Mouse (Mus musculus) G1E (cell line): ENCODE measurements around the gene Tec. TPM values are rescaled to one million over a fixed set of nuclear protein-coding genes. Genes with fewer than 3 reads are reported as not detected.

ENCODE experiments used
- ATAC-seq: 2 replicates; pipeline ENCODE4 v1.8.0; 2016; ENCODE audit warnings: mild to moderate bottlenecking; ENCODE audit not compliant: insufficient number of reproducible peaks, poor library complexity, low FRiP score, severe bottlenecking; ENCODE audit errors: extremely low read depth
- DNase-seq: peaks from one replicate; pipeline ENCODE4 v3.0.0; 2012; ENCODE audit warnings: low spot score
- H3K27me3 ChIP-seq: 2 replicates; pipeline ENCODE4 v1.6.1; 2012; ENCODE audit warnings: mild to moderate bottlenecking, low read length, inconsistent platforms; ENCODE audit not compliant: insufficient read depth
- H3K36me3 ChIP-seq: replicated peaks from 2 replicates; pipeline ENCODE3; 2012; ENCODE audit warnings: mild to moderate bottlenecking, inconsistent platforms
- H3K4me1 ChIP-seq: 2 replicates; pipeline ENCODE4 v1.6.1; 2012; ENCODE audit warnings: low read depth, low read length, inconsistent platforms, mixed read lengths; ENCODE audit not compliant: insufficient read depth
- H3K4me3 ChIP-seq: 2 replicates; pipeline ENCODE4 v1.5.1; 2012; ENCODE audit warnings: low read depth, mild to moderate bottlenecking, inconsistent platforms, low read length, moderate library complexity, mixed read lengths
- H3K9me3 ChIP-seq: replicated peaks from 2 replicates; pipeline ENCODE4 v1.6.1; 2012; ENCODE audit warnings: inconsistent platforms
- CTCF ChIP-seq: IDR thresholded peaks from 2 replicates; pipeline ENCODE4 v1.5.1; 2012; ENCODE audit warnings: low read depth, low read length, inconsistent platforms, mixed read lengths
- GATA1 ChIP-seq: IDR thresholded peaks from 2 replicates; pipeline ENCODE4 v1.6.1; 2012; ENCODE audit warnings: borderline replicate concordance, low read length, inconsistent platforms, mixed read lengths
- GATA2 ChIP-seq: IDR thresholded peaks from 2 replicates; pipeline ENCODE4 v1.6.1; 2012; ENCODE audit warnings: low read depth, low read length, inconsistent platforms, borderline replicate concordance
- POLR2AphosphoS5 ChIP-seq: IDR thresholded peaks from 2 replicates; pipeline ENCODE4 v1.6.1; 2012; ENCODE audit warnings: low read depth, low read length, inconsistent platforms; ENCODE audit not compliant: insufficient replicate concordance
- TAL1 ChIP-seq: conservative IDR thresholded peaks from 2 replicates; pipeline ENCODE4 v1.6.1; 2012; ENCODE audit warnings: low read depth, low read length, inconsistent platforms, mixed read lengths
- polyA plus RNA-seq: library from polyadenylated mRNA; stranded (reverse); fragments of >175 nt; gene quantifications from 2 replicates; pipeline ENCODE4 v1.2.3, GENCODE M21; 2012
- total RNA-seq, 2 experiments: library from RNA; stranded (forward) in 1 of 2; stranded (reverse) in 1 of 2; fragments of 200-1000 nt in 1 of 2; fragments of >200 nt in 1 of 2; fragmentation: Nextera tagmentation in 1 of 2; gene quantifications; 2 replicates each; pipeline ENCODE4 v1.2.3; 2014 to 2017

The Tec gene
- total and polyA plus RNA-seq, 3 experiments, result 2.9 to 91.6 (median 45.7) TPM

GRCm38 (mm10) chr5:72910373-72910772 is 42.1 kb upstream of the Tec start:
- peaks cover 22% of the 10 kb centered on the region for H3K27me3 ChIP-seq
- no peaks in the 10 kb centered on the region for H3K9me3 ChIP-seq
- H3K4me1 ChIP-seq, result peaks cover 27% of the 10 kb centered on the region
- TF ChIP-seq POLR2AphosphoS5, result no peak
- TF ChIP-seq TAL1, result no peak
- TF ChIP-seq CTCF, result no peak
- TF ChIP-seq GATA2, result no peak
- TF ChIP-seq GATA1, result no peak
- no peak for ATAC-seq
- H3K4me3 ChIP-seq, result no peak overlapping the region
- H3K36me3 ChIP-seq, result no peaks in the 10 kb centered on the region
- no peak for DNase-seq

GRCm38 (mm10) chr5:72909363-72909762 is 41.1 kb upstream of the Tec start:
- H3K9me3 ChIP-seq, result no peaks in the 10 kb centered on the region
- DNase-seq, result no peak
- no peak overlapping the region for H3K4me3 ChIP-seq
- H3K4me1 ChIP-seq, result peaks cover 23% of the 10 kb centered on the region
- no peaks in the 10 kb centered on the region for H3K36me3 ChIP-seq
- TF ChIP-seq TAL1, result no peak
- TF ChIP-seq CTCF, result no peak
- TF ChIP-seq POLR2AphosphoS5, result no peak
- no peak for ATAC-seq
- H3K27me3 ChIP-seq, result peaks cover 22% of the 10 kb centered on the region

GRCm38 (mm10) chr5:72908324-72908936 is 40.1 kb upstream of the Tec start:
- Histone ChIP-seq H3K36me3 (no peaks in the 10 kb centered on the region), H3K27me3 (peaks cover 24% of the 10 kb centered on the region), H3K4me1 (peaks cover 20% of the 10 kb centered on the region), H3K9me3 (no peaks in the 10 kb centered on the region), H3K4me3 (no peak overlapping the region)
- no peak for DNase-seq
- no peak for ATAC-seq
- TF ChIP-seq GATA1 (no peak), CTCF (no peak), POLR2AphosphoS5 (no peak), TAL1 (no peak), GATA2 (no peak)

DNA sequence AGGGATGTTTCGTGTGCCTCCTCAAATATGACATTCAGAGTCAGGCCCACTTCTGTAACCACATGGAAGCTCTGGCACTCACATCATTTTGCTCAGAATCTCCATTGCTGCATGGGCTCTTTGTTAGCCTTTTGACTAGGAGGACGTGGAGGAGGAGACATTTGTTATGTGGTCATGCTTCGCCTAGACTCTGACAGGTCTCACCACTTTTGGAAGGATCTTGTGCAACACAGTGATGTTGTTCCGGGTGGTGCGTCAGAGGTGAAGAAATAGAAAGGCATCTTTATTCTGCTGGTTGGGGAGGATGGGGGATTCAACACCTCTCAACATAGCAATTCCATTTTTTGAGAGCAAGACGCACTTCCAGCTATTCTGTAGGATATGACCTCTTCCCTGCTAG is 39.1 kb upstream of the Tec start:
- Histone ChIP-seq H3K9me3 (no peaks in the 10 kb centered on the region), H3K27me3 (peaks cover 24% of the 10 kb centered on the region), H3K4me3 (no peak overlapping the region), H3K36me3 (no peaks in the 10 kb centered on the region), H3K4me1 (peaks cover 10% of the 10 kb centered on the region)
- no peak for TF ChIP-seq TAL1
- no peak for TF ChIP-seq GATA2
- no peak for TF ChIP-seq CTCF
- TF ChIP-seq POLR2AphosphoS5, result no peak
- TF ChIP-seq GATA1, result no peak
- ATAC-seq (no peak), DNase-seq (no peak)

- TF ChIP-seq TAL1, result no peak
- no peak for TF ChIP-seq GATA2
- no peak for TF ChIP-seq CTCF
- TF ChIP-seq POLR2AphosphoS5, result no peak
- no peak for TF ChIP-seq GATA1
- Histone ChIP-seq H3K4me3 (no peak overlapping the region), H3K4me1 (peaks cover 5% of the 10 kb centered on the region; the same call in 1 of the 2 replicates), H3K27me3 (peaks cover 22% of the 10 kb centered on the region), H3K9me3 (no peaks in the 10 kb centered on the region; the same call in none of the 2 replicates), H3K36me3 (no peaks in the 10 kb centered on the region)
- ATAC-seq (no peak), DNase-seq (no peak)
These were observed 36.9 kb upstream of the Tec start for GRCm38 (mm10) chr5:72904903-72905790.

- DNase-seq, result no peak
- no peak overlapping the region for H3K4me3 ChIP-seq
- no peaks in the 10 kb centered on the region; the same call in none of the 2 replicates for H3K9me3 ChIP-seq
- ATAC-seq, result no peak
- no peaks in the 10 kb centered on the region for H3K36me3 ChIP-seq
- TF ChIP-seq CTCF, result no peak
- TF ChIP-seq POLR2AphosphoS5, result no peak
- no peak for TF ChIP-seq GATA2
- no peak for TF ChIP-seq GATA1
- TF ChIP-seq TAL1, result no peak
- peaks cover 9% of the 10 kb centered on the region for H3K4me1 ChIP-seq
- peaks cover 16% of the 10 kb centered on the region for H3K27me3 ChIP-seq
These were observed 34.7 kb upstream of the Tec start for GRCm38 (mm10) chr5:72902876-72903516.
